Mouse (Mus musculus): ENCODE results near the gene Defb28. TPM values are rescaled to one million over a fixed set of nuclear protein-coding genes. Genes with fewer than 3 reads are reported as not detected.
A peak's percentile ranks its signal among the peaks of the same experiment; 100 is the strongest.

Defb28 gene
- not detected for total RNA-seq (2021)
- long read RNA-seq, experiment 1, result 0 reads
- long read RNA-seq, experiment 2, result 0 reads

DNA sequence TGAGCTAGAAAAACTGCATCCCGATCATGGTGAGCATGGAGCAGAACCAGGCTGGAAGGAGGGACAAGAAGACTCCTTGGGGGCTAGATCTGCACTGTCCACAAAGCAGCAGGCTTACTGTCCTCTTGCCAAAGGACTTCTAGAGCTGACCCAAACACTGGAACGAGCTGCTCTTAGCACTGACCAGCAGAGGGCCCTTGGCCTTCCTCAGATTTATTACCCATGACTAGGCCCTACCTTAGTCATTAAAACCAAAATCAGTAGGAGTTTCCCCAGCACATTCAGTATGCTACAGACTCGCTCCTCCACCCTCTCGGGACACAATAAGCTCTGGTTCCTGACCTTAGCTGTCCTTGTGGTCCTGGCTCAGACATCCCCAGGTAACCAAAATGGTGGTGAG, at the start of gene Defb28:
Defb28 (plus strand) TSS at position 275 of the 400 bp plus-strand sequence.
- no peak for DNase-seq (ENCODE audit: extremely low spot score in 1 of 2, low spot score in 2 of 2)
- Histone ChIP-seq H3K4me3 (no peak within 1 kb of the TSS), H3K27ac (no peak within 1 kb of the TSS)
- no peak for TF ChIP-seq CTCF (IDR thresholded peaks at IDR 0.05)
- intact Hi-C loops (cut with DNase I), result no loop called here

- intact Hi-C loops (cut with DNase I), result loop anchor here (1.0 kb wide), 1 partner anchor 73 kb away; no protein-coding TSS in a partner anchor
- H3K4me3 ChIP-seq, result no peak overlapping the region
- TF ChIP-seq CTCF (IDR thresholded peaks at IDR 0.05), result peak; percentile 91
- H3K27ac ChIP-seq, result no peak overlapping the region
- peak; percentile 30 to 46 for DNase-seq (ENCODE audit: extremely low spot score in 1 of 2, low spot score in 2 of 2)
Observed at GRCm38 (mm10) chr2:152470973-152471372, 47.1 kb upstream of the Defb28 start.

GRCm38 (mm10) chr2:152472434-152472833, 45.6 kb upstream of the Defb28 start:
- no peak for DNase-seq (ENCODE audit: extremely low spot score in 1 of 2, low spot score in 2 of 2)
- H3K4me3 ChIP-seq, result no peak overlapping the region
- intact Hi-C loops (cut with DNase I), result no loop called here
- H3K27ac ChIP-seq, result no peak overlapping the region
- peak; percentile 42 for TF ChIP-seq CTCF (IDR thresholded peaks at IDR 0.05)

- DNase-seq (ENCODE audit: extremely low spot score in 1 of 2, low spot score in 2 of 2), result no peak
- Histone ChIP-seq H3K27ac (no peak within 1 kb of the TSS), H3K4me3 (no peak within 1 kb of the TSS)
- intact Hi-C loops (cut with DNase I), result no loop called here
- TF ChIP-seq CTCF (IDR thresholded peaks at IDR 0.05), result no peak
Observed at GRCm38 (mm10) chr2:152476763-152477162, 41.3 kb upstream of the Defb28 start, which contains the start of gene Defb20. TSS of gene Defb20 (plus strand) at chr2:152477063.

GRCm38 (mm10) chr2:152480881-152481280, 37.2 kb upstream of the Defb28 start:
- no peak for DNase-seq (ENCODE audit: extremely low spot score in 1 of 2, low spot score in 2 of 2)
- H3K27ac ChIP-seq, result no peak overlapping the region
- TF ChIP-seq CTCF (IDR thresholded peaks at IDR 0.05), result no peak
- intact Hi-C loops (cut with DNase I), result no loop called here
- H3K4me3 ChIP-seq, result no peak overlapping the region

GRCm38 (mm10) chr2:152481726-152482125, 36.3 kb upstream of the Defb28 start:
- DNase-seq (ENCODE audit: extremely low spot score in 1 of 2, low spot score in 2 of 2), result no peak
- Histone ChIP-seq H3K4me3 (no peak overlapping the region), H3K27ac (no peak overlapping the region)
- intact Hi-C loops (cut with DNase I), result no loop called here
- no peak for TF ChIP-seq CTCF (IDR thresholded peaks at IDR 0.05)

GRCm38 (mm10) chr2:152487024-152487423, 31.0 kb upstream of the Defb28 start:
- TF ChIP-seq CTCF (IDR thresholded peaks at IDR 0.05), result peak; percentile 36
- intact Hi-C loops (cut with DNase I), result no loop called here
- Histone ChIP-seq H3K4me3 (no peak overlapping the region), H3K27ac (no peak overlapping the region)
- no peak for DNase-seq (ENCODE audit: extremely low spot score in 1 of 2, low spot score in 2 of 2)

DNA sequence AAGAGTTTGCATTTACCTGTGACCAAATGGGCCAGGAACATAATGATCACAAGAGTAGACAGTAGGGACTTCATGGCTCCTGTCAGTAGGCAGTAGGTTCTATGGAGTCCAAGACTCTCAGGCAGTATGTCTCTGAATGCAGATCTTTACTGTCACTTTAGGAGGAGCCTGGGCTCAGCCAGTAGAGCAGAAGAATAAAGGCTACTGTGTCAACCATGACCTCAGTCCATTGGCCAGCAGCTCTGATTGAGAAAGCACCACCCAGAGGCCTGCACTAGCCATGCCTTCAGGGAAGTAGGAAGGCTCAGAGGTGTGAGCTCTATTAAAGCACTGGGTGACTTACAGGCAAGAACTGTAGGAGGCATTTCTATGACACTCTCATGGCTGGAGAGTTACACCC, 28.0 kb upstream of the Defb28 start, which contains the start of gene Defb22:
Defb22 (minus strand) TSS at position 101 of the 400 bp plus-strand sequence.
- intact Hi-C loops (cut with DNase I), result no loop called here
- Histone ChIP-seq H3K27ac (no peak within 1 kb of the TSS), H3K4me3 (no peak within 1 kb of the TSS)
- no peak for DNase-seq (ENCODE audit: extremely low spot score in 1 of 2, low spot score in 2 of 2)
- no peak for TF ChIP-seq CTCF (IDR thresholded peaks at IDR 0.05)

DNA sequence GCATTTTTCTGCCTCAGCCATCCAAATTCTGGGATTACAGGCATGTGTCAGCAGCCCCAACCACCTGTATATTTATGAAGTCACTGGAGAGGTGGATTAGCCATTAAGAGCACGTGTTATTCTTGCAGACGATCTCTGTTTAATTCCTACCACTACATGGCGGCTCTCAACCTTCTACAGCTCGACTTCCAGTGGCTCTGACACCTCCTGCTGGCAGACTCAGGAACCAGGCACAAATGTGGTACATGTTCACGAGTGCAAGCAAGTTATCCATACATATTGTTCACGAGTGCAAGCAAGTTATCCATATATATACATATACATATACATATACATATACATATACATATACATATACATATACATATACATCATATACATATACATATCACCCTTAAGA, 24.9 kb upstream of the Defb28 start:
- no peak for TF ChIP-seq CTCF (IDR thresholded peaks at IDR 0.05)
- no peak for DNase-seq (ENCODE audit: extremely low spot score in 1 of 2, low spot score in 2 of 2)
- Histone ChIP-seq H3K4me3 (no peak overlapping the region), H3K27ac (no peak overlapping the region)
- intact Hi-C loops (cut with DNase I), result no loop called here

DNA sequence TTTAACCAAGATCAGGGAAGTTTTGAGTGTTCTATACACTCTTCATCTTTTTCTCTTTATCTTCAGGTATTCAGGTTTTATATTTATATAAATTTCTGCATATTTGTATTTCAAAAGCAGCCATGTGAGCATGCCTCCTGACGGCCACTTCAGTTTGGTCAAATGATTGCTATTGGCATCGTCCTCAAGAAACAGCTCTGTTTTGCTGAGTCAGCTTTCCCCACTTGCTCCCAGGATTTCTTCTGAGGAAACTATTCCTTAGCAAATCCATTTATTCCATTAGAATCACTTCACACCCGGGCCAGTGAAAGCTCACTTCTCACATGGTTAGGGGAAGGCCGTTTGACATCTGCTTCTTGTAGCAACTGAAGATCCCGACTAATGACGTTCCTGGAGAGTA, 20.0 kb upstream of the Defb28 start:
- intact Hi-C loops (cut with DNase I), result no loop called here
- no peak for DNase-seq (ENCODE audit: extremely low spot score in 1 of 2, low spot score in 2 of 2)

GRCm38 (mm10) chr2:152500204-152500862, 17.7 kb upstream of the Defb28 start:
- no peak overlapping the region for H3K27ac ChIP-seq
- intact Hi-C loops (cut with DNase I), result no loop called here
- no peak overlapping the region for H3K4me3 ChIP-seq
- no peak for DNase-seq (ENCODE audit: extremely low spot score in 1 of 2, low spot score in 2 of 2)
- no peak for TF ChIP-seq CTCF (IDR thresholded peaks at IDR 0.05)

More for the DNA sequence above, 20.0 kb upstream of the Defb28 start:
- no peak overlapping the region for H3K27ac ChIP-seq
- no peak for TF ChIP-seq CTCF (IDR thresholded peaks at IDR 0.05)
- H3K4me3 ChIP-seq, result no peak overlapping the region

DNA sequence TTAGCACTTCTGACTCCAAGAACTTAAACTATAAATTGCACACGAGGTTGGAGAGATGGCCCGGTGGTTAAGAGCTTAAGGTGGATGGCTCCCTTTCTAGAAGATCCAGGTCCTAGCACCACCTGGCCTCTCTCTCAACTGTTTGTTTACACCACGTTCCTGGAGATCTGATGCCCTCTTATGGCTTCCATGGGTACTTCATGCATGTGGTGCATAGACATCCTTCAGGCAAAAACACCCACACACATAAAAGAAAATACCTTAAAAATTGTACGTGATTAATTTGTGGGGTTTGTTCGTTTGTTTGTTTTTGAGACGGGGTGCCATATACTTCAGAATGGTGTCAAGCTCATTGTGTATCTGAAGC, 17.2 kb upstream of the Defb28 start:
- intact Hi-C loops (cut with DNase I), result no loop called here
- no peak overlapping the region for H3K4me3 ChIP-seq
- peak; percentile 3 for TF ChIP-seq CTCF (IDR thresholded peaks at IDR 0.05)

GRCm38 (mm10) chr2:152503950-152504349, 14.1 kb upstream of the Defb28 start:
- TF ChIP-seq CTCF (IDR thresholded peaks at IDR 0.05), result no peak
- no peak for DNase-seq (ENCODE audit: extremely low spot score in 1 of 2, low spot score in 2 of 2)
- intact Hi-C loops (cut with DNase I), result no loop called here
- Histone ChIP-seq H3K4me3 (no peak overlapping the region), H3K27ac (no peak overlapping the region)

More for the DNA sequence above, 17.2 kb upstream of the Defb28 start:
- DNase-seq (ENCODE audit: extremely low spot score in 1 of 2, low spot score in 2 of 2), result no peak
- H3K27ac ChIP-seq, result no peak overlapping the region

All from left cerebral cortex, adult 2 months (tissue).